Mouse (Mus musculus): Measurements from ENCODE around the gene Ran. TPM values are rescaled to one million over a fixed set of nuclear protein-coding genes. Genes with fewer than 3 reads are reported as not detected.

The Ran gene
- total RNA-seq (2023) = 10 to 100 TPM; 60.5 to 68.1 TPM

DNA sequence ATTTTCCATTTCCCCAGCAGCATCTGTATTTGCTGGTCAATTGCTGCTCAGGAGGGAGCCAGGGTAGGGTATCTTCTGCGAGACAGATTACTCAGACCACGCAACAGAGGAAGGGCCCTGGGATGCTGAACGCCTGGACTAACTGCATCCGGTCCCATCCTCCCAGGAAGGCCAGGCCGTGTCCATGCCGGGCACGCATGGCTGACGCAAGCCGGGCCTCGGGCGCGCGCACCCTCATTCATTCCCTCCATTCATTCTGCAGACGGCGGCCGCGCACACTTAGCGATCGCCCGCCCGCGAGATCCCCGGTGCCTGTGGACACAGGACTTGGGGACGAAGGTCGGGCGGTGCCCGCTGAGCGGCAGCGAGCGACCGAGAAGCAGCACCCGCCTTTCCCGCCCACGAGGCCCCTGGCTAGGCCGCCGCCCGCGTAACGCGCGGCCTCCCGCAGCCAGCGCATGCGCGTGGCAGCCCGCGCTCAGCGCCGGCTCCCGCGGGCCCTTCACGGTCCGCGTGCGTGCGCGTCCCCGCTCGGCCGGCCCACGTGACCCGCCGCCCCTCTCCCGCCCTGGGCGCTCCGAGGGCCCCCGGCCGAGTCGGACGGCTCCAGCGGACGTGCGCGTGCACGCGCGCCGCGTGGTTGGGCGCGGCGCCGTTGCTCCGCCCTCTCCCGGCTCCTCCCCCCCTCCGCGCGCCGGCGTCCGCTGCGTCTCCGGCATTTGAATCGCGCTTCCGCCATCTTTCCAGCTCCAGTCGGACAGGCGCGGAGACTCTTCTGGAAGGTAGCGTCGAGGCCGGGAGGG lies at the start of gene Ran:
Gene Ran, plus strand, starts transcription at position 573 of the 803 bp plus-strand sequence.

DNA sequence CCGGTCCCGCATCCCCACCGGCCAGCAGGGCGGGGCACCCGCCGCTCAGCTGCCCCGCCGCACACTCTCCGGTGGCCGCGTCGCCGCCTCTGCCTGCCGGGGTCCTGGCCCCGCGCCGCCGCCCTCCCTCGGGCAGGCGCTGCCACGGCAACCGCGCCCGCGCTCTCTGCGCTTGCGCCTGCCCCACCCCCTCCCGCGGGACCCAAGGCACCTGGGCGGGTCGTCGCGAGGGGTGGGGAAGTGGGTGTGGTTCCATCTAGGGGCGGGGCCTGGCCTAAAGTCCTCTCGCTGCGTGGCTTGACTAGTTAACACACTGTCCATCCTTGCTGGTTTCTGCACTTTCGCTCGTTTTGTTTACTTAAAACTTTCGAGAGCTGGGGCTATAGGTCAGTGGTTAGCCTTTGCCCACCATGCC lies 11.4 kb upstream of the Ran start, which contains the start of gene Stx2:
Gene Stx2, minus strand, starts transcription at position 163 of the 415 bp plus-strand sequence.

Other genes with a start within 250 kb of the Ran start
- gene Rimbp2, start 66.6 kb upstream of the Ran start, total RNA-seq (2023) = not detected
- 10 to 100 TPM; 16.4 to 23.4 TPM for gene Stx2, start 11.5 kb upstream of the Ran start, total RNA-seq (2023)
- gene Adgrd1, start 76.7 kb downstream of the Ran start, total RNA-seq (2023) = under 1 TPM; 0.12 to 0.55 TPM

Data from monocyte, adult 59 days (primary cell).